Mouse (Mus musculus) activated CD4-positive, CD25-positive, alpha-beta regulatory T cell, adult 4 months (primary cell): Measurements from ENCODE around the gene Mink1. TPM values are rescaled to one million over a fixed set of nuclear protein-coding genes. Genes with fewer than 3 reads are reported as not detected.
"Not testable (repeated sequence)": the region's sequence is repeated elsewhere in the genome, so short reads cannot be mapped to it uniquely, and the experiment has no call there.

Experiments used
- ATAC-seq: one replicate; pipeline ENCODE4 v1.8.0; 2017
- polyA plus RNA-seq, 2 experiments: library from polyadenylated mRNA; unstranded; fragments of 100-300 nt; shearing (Covaris generic); gene quantifications; one replicate each; pipeline ENCODE4 v1.2.1; 2017

Mink1 gene
- polyA plus RNA-seq: 1 to 10 TPM; 6.7 to 8.8 TPM

DNA sequence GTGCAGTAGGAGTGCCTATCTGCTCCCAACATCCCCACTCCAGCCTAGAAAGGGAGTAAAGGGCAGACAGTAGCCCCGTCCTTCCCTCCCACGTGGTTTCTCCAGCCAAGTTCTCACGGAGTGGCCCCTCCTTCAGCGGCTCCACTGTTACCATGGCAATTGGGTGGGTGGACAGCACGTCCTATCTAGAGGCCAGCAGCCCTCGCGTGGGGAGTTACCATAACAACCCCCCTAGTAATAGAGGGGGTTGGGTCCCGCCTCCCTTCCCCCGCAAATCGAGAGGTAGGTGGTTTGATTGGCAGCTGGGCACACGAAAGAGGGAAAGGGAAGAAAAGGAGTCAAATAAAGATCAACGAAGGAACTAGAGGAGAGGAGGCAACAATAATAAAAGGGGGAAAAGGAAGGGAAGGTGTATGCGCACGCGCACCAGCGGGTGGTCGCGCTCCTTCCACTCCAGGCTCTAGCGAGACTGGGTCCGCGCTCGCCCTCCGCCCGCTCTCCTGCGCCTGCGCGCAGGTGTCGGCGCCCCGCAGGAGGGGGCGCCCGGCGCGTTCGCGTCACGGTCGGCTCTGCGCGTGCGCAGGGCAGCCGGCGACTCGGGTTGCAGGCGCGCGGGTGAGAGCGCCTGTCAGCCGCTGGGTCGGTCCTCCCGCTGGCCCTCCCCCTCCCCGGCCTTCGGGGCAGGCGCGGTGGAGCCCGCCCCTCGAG lies at the start of gene Mink1:
Gene Mink1 (plus strand): TSS at position 595 of the 708 bp plus-strand sequence.
- ATAC-seq: peak; percentile 78

- no peak for ATAC-seq
These were observed 49.2 kb upstream of the Mink1 start for GRCm38 (mm10) chr11:70513520-70513919.

DNA sequence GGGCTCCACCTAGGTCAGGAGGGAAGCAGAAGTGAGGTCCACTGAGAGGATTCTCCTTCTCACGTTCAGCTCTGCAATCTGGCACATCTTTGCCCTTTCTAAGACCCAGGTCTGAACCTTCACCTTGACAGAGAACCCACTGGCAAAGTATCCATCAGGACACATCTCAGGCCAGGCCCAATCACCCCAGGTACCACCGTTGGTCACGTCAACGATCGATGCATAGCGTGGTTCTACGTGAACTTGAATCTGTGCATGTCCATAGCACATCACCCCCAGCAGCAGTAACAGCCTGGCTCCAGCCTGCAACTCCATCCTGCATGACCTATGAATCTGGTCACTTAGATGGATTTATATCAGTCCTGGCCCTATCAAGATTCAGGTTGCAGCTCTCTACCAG lies 48.4 kb upstream of the Mink1 start, which contains the start of gene Vmo1:
Gene Vmo1 (minus strand): TSS at position 329 of the 400 bp plus-strand sequence.
- ATAC-seq: no peak

GRCm38 (mm10) chr11:70516352-70516751 lies 46.3 kb upstream of the Mink1 start:
- ATAC-seq: no peak

DNA sequence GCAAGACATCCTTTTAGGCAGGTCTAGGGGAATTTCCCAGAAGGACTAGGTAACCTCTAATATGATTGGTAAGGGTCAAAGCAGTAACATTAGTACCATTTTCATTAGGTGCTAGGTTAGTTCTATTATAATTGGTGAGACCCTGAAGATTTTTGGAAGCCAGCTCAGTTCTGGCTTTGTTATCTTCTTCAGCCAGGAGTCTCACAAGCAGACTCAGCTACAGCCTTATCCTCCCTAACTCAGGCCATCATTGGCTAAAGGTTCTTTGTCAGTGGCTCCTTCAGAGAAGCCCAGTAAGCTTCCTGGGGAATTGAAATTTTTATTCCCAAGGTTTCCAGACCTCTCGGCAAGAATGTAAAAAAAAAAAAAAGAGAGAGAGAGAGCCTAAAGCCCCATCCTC lies 44.2 kb upstream of the Mink1 start:
- no peak for ATAC-seq

- ATAC-seq: no peak
These were observed 43.8 kb upstream of the Mink1 start, which contains the start of gene Gltpd2 for GRCm38 (mm10) chr11:70518923-70519322. Gene Gltpd2, plus strand, starts transcription at chr11:70519196.

DNA sequence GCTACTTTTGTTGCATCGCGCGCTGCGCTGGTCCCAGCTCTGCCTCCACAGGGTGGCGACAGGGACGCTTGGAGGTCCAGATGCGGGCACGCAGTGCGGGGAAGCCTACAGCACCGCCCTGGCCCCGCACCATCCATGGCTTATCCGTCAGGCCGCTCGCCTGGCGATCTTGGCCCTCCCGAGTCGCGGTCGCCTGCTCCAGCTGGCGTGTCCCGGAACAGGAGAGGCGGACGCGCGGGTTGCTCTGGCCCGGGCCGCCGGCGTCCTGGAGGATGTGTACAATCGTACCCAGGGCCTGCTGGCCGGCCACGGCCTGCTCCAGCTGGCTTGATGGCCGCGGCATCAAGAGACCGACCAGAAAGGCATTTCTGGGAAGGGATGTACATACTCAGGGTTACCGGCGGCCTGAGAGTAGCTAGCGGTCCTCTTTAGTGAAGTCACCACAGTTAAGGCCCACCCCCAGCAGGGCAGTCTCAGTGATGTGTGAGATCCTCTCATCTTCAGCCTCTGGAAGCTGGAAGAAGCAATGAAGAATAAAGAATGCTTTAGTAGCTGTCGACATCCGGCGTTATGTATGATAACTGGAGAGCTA lies 42.4 kb upstream of the Mink1 start:
- no peak for ATAC-seq

- ATAC-seq: not testable (repeated sequence)
These were observed 39.2 kb upstream of the Mink1 start for GRCm38 (mm10) chr11:70523306-70523989.

DNA sequence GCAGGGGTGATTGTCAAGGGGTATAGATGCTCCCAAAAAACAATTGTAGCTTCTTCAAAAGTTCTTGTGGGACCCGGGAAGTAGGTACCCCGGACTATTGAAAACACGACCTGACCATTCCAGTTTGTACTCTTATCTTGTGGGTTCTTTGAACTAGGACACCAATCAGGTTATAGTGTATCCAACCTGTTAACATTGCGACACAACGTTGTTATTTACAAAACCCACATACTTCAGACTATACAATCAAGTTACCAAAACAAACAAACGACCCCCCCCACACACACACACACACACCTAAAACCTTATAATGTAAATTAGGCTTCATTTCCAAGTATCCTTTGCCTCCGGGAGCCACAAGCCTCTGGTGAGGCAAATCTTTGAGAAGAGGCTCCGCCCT lies 37.9 kb upstream of the Mink1 start:
- no peak for ATAC-seq

- peak; percentile 95 for ATAC-seq
These were observed 37.5 kb upstream of the Mink1 start, which contains the start of gene Psmb6 for GRCm38 (mm10) chr11:70525184-70525678. Gene Psmb6, plus strand, starts transcription at chr11:70525367.

DNA sequence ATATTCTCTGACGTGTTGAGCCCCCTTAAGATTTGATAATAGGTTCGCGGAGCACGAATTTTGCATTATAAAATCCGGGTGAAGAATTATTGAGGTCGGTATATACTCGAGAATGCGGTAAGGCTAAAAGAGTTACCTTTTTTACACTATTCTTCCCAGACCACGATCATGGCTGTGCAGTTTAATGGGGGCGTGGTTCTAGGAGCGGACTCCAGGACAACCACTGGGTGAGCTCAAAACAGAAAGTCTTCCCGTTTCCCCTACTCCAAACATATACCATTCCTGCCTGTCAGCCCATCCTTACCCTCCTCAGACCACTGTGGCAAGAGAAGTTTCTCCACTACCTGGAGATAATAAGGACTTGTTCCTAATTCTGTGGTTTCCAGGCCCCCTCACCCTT lies 37.0 kb upstream of the Mink1 start:
- no peak for ATAC-seq

- no peak for ATAC-seq
These were observed 36.5 kb upstream of the Mink1 start for GRCm38 (mm10) chr11:70526211-70526610.

DNA sequence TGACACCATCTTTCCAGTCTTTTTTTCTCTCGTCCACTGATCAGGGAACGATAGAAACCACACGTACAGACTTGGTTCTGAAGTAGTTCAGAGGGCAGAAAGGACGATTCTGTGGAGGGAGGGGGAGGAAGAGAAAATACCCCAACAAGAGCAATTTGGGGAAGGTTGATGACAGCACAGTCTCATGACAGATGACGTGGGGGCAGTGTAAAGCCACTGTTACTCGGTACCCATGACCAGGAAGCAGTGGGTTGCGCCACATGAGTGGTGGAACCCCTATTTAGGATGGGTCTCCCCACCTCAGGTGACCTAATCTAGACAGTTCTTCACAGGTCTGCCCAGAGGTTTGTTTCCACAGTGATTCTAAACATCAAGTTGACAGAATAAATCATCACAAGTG lies 34.1 kb upstream of the Mink1 start:
- ATAC-seq: no peak

- not testable (repeated sequence) for ATAC-seq
These were observed 31.6 kb upstream of the Mink1 start for GRCm38 (mm10) chr11:70531065-70531464.

- ATAC-seq: no peak
These were observed 29.8 kb upstream of the Mink1 start, which contains the start of gene Gm40193 for GRCm38 (mm10) chr11:70532839-70533238. Gene Gm40193, minus strand, starts transcription at chr11:70532939.

DNA sequence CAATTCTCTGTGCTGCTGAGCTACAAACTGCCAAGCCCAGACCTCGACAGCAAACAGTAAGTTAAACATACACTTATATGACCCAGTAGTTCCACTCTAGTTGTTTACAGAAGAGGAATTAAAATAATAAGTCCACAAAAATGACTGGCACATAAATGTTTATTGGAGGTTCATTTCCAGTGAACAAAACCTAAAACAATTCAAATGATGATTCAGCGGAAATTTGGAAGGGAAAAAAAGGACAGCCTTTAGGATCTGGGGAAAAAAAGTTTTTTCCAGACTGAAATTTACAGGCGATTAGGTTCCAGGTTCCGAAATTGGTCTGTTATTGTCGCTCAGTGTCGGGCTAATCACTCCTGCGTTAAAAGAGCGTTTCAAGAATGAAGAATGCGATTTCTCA lies 23.3 kb upstream of the Mink1 start:
- no peak for ATAC-seq

DNA sequence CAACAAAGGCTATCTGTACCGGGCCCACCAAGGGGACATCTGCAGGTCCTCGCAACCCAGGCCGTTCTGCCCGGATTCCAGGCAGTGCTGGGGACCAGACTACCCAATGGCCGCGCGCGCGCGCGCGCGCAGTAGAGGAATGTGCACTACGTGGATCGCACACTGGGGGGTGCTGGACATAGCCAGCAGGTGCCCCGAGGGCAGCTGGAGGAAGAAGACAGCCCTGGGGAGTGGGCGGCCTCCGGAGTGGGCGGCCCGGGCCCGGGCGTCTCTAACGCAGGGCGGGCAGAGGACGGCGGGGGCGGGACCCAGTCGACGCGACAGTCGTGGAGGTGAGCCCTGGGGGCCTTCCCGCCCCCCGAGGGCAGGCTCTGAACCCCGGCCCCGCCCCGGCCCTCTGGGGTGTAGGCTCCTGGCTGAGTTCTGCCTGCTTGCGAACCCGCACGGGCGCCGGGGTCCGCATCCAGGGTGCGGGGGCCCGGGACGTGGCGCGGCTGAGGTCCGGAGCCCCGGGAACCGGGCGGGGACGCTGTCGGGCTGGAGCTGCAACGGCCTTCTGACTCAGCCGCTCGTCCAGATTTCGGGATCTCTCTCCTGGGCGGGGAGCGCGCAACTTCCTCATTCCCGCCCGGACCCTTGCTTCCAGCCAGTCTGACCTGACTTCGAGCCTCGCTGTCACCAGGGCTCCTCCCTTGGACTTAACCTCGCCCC lies 22.6 kb upstream of the Mink1 start, which contains the start of gene Pld2:
Gene Pld2 (plus strand): TSS at position 188 of the 711 bp plus-strand sequence.
- peak; percentile 93 for ATAC-seq

GRCm38 (mm10) chr11:70540928-70541327 lies 21.8 kb upstream of the Mink1 start:
- no peak for ATAC-seq

- ATAC-seq: no peak
These were observed 21.3 kb upstream of the Mink1 start for GRCm38 (mm10) chr11:70541415-70541814.

DNA sequence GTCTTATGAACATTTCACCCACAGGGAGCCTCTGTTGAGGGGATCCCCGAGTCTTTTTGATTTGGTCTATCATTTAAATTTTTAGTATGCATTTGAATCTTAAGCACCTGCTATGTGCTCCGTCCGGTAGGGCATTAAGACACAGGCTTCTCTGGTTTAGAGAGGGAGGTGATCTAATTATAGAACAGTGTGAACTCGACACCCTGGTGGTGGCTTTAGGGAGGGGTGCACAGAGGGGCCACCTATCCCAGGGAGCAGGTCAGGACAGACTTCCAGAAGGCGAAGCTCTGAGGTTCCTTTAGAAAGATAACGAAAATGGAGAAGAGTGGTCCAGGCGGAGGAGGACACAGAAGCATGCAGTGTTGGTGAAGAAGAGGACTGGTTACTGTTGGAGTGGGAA lies 18.2 kb upstream of the Mink1 start:
- no peak for ATAC-seq

- ATAC-seq: no peak
These were observed 11.2 kb upstream of the Mink1 start for GRCm38 (mm10) chr11:70551526-70551925.

GRCm38 (mm10) chr11:70553940-70554339 lies 8.7 kb upstream of the Mink1 start:
- ATAC-seq: no peak

- no peak for ATAC-seq
These were observed 5.1 kb upstream of the Mink1 start for GRCm38 (mm10) chr11:70557545-70557944.
